20 mouse cellular contexts compared by ENCODE assay signal in the genomic region with DNA sequence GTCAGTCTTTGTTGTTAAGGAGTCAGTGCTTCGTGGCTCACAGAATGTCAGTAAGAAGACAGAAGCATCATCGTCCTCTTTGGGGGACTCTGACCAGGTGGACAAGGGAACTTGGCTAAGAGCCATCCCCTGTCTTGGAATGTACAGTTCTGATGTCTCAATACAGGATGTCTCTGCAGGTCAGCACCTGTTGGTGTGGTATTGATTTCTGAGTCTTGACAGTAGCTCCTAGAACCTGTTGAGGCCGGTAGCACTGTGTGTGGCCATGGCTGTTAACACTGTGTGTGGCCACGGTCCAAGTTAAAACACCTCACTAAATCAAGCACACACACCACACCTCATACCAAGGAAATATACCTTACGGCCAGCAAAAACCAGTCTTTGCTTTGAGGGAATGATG. TPM values are rescaled to one million over a fixed set of nuclear protein-coding genes. Genes with fewer than 3 reads are reported as not detected.
DNase-seq lines count a peak whose midpoint lies in the region; ATAC-seq and TF ChIP-seq lines count a peak whose summit lies in the region.
"Had no signal": no experiment of that assay in that cellular context is flagged by ENCODE, and none has a peak within 500 bp of the region (broad histone marks: within the 10 kb centered on the region; RNA-seq: fewer than 3 reads in every experiment).

No protein-coding gene starts in this region.

- no peak for TF ChIP-seq POLR2A in limb, embryonic 14.5 days (IDR thresholded peaks at IDR 0.05; ENCODE audit: borderline replicate concordance, extremely low read depth, insufficient read depth, insufficient read length)

- H3K4me1 ChIP-seq in intestine, postnatal 0 days (replicated peaks; ENCODE audit: control insufficient read depth, insufficient read depth, low read length) = 0 out of 2 replicates have a peak, but pooled peaks cover 4% of the 10 kb centered on the region
- 0 out of 2 replicates have a peak, but pooled peaks cover 3% of the 10 kb centered on the region for H3K4me1 ChIP-seq in intestine, embryonic 16.5 days (ENCODE audit: control insufficient read depth, insufficient read depth, low read length)
- no peaks in the 10 kb centered on the region for H3K4me1 ChIP-seq in midbrain, embryonic 12.5 days
- H3K4me1 ChIP-seq in midbrain, embryonic 10.5 days = no peaks in the 10 kb centered on the region
- H3K4me1 ChIP-seq in limb, embryonic 14.5 days (ENCODE audit: control insufficient read depth, insufficient read depth, low read length) = no peaks in the 10 kb centered on the region
- H3K4me1 ChIP-seq: embryonic facial prominence, embryonic 15.5 days; forebrain, embryonic 15.5 days; hindbrain, embryonic 15.5 days had no signal

- H3K4me2 ChIP-seq in intestine, postnatal 0 days (replicated peaks; ENCODE audit: low read depth) = no peak overlapping the region
- no peak overlapping the region for H3K4me2 ChIP-seq in intestine, embryonic 16.5 days (ENCODE audit: low read depth, low read length)
- no peak overlapping the region for H3K4me2 ChIP-seq in midbrain, embryonic 12.5 days (replicated peaks)
- no peak overlapping the region for H3K4me2 ChIP-seq in limb, embryonic 14.5 days (replicated peaks; ENCODE audit: low read depth, low read length, severe bottlenecking)
- H3K4me2 ChIP-seq: embryonic facial prominence, embryonic 15.5 days; forebrain, embryonic 15.5 days; heart, embryonic 15.5 days; hindbrain, embryonic 15.5 days had no signal

- H3K36me3 ChIP-seq in intestine, postnatal 0 days (ENCODE audit: control insufficient read depth, insufficient read depth) = peaks cover 47% of the 10 kb centered on the region
- H3K36me3 ChIP-seq in intestine, embryonic 16.5 days (ENCODE audit: control insufficient read depth, insufficient read depth, low read length) = peaks cover 13% of the 10 kb centered on the region
- H3K36me3 ChIP-seq in midbrain, embryonic 12.5 days = peaks cover 46% of the 10 kb centered on the region
- H3K36me3 ChIP-seq in midbrain, embryonic 10.5 days = peaks cover 60% of the 10 kb centered on the region
- peaks cover 73% of the 10 kb centered on the region for H3K36me3 ChIP-seq in limb, embryonic 14.5 days (ENCODE audit: control insufficient read depth, insufficient read depth, low read length)

- TF ChIP-seq CTCF in intestine, postnatal 0 days (IDR thresholded peaks at IDR 0.05; ENCODE audit: low read depth) = no peak

- no peak overlapping the region for H3K27ac ChIP-seq in intestine, postnatal 0 days (ENCODE audit: low read depth, low read length)
- H3K27ac ChIP-seq in intestine, embryonic 16.5 days (ENCODE audit: low read length) = no peak overlapping the region
- H3K27ac ChIP-seq in midbrain, embryonic 12.5 days (replicated peaks) = no peak overlapping the region
- H3K27ac ChIP-seq in midbrain, embryonic 10.5 days (replicated peaks) = no peak overlapping the region
- H3K27ac ChIP-seq in limb, embryonic 14.5 days (replicated peaks; ENCODE audit: low read depth, low read length) = no peak overlapping the region
- H3K27ac ChIP-seq: embryonic facial prominence, embryonic 15.5 days; forebrain, embryonic 15.5 days; heart, embryonic 15.5 days; hindbrain, embryonic 15.5 days had no signal

- no peaks in the 10 kb centered on the region for H3K9me3 ChIP-seq in intestine, postnatal 0 days (ENCODE audit: control insufficient read depth)
- H3K9me3 ChIP-seq in intestine, embryonic 16.5 days (ENCODE audit: control insufficient read depth, low read length) = no peaks in the 10 kb centered on the region
- H3K9me3 ChIP-seq in midbrain, embryonic 12.5 days = no peaks in the 10 kb centered on the region
- no peaks in the 10 kb centered on the region for H3K9me3 ChIP-seq in midbrain, embryonic 10.5 days (replicated peaks)
- H3K9me3 ChIP-seq in limb, embryonic 14.5 days (ENCODE audit: control insufficient read depth, low read length) = no peaks in the 10 kb centered on the region
- H3K9me3 ChIP-seq: embryonic facial prominence, embryonic 15.5 days; forebrain, embryonic 15.5 days; G1E; heart, embryonic 15.5 days; hindbrain, embryonic 15.5 days had no signal

- DNase-seq in midbrain, embryonic 10.5 days (ENCODE audit: low spot score) = no peak
- no peak for DNase-seq in limb, embryonic 14.5 days (ENCODE audit: low spot score)
- DNase-seq in kidney, adult 18-20 months = no peak
- DNase-seq: adrenal gland, postnatal 10 days; cerebellum, adult 11 months; cerebellum, adult 8-10 months; cerebellum, postnatal 14 days; embryo, embryonic 11 days; gastrocnemius, postnatal 10 days; heart, postnatal 36 days had no signal

- H3K9ac ChIP-seq in intestine, postnatal 0 days (ENCODE audit: low read depth, low read length) = no peak overlapping the region
- H3K9ac ChIP-seq in intestine, embryonic 16.5 days (ENCODE audit: low read depth, low read length) = no peak overlapping the region
- H3K9ac ChIP-seq in midbrain, embryonic 12.5 days (replicated peaks) = no peak overlapping the region
- no peak overlapping the region for H3K9ac ChIP-seq in limb, embryonic 14.5 days (ENCODE audit: low read depth, low read length, severe bottlenecking)
- H3K9ac ChIP-seq: embryonic facial prominence, embryonic 15.5 days; forebrain, embryonic 15.5 days; heart, embryonic 15.5 days; hindbrain, embryonic 15.5 days had no signal

- WGBS in intestine, postnatal 0 days = 81% methylated on average over 5 of the region's 5 CpGs
- 82% methylated on average over 5 of the region's 5 CpGs for WGBS in intestine, embryonic 16.5 days
- WGBS in midbrain, embryonic 12.5 days = 96% methylated on average over 5 of the region's 5 CpGs
- WGBS in midbrain, embryonic 10.5 days = 89% methylated on average over 5 of the region's 5 CpGs
- WGBS in limb, embryonic 14.5 days = 80% methylated on average over 5 of the region's 5 CpGs

- H3K4me3 ChIP-seq in intestine, postnatal 0 days (ENCODE audit: low read depth, low read length) = no peak overlapping the region
- H3K4me3 ChIP-seq in intestine, embryonic 16.5 days (ENCODE audit: low read length) = no peak overlapping the region
- H3K4me3 ChIP-seq in midbrain, embryonic 12.5 days = no peak overlapping the region
- H3K4me3 ChIP-seq in midbrain, embryonic 10.5 days = no peak overlapping the region
- no peak overlapping the region for H3K4me3 ChIP-seq in limb, embryonic 14.5 days (replicated peaks; ENCODE audit: low read length)
- H3K4me3 ChIP-seq: embryonic facial prominence, embryonic 15.5 days; erythroblast, embryonic 14.5 days; forebrain, embryonic 15.5 days; heart, embryonic 15.5 days; hindbrain, embryonic 15.5 days had no signal

- no peaks in the 10 kb centered on the region for H3K27me3 ChIP-seq in intestine, postnatal 0 days (replicated peaks; ENCODE audit: control insufficient read depth, insufficient read depth, low read length)
- H3K27me3 ChIP-seq in intestine, embryonic 16.5 days (replicated peaks; ENCODE audit: control insufficient read depth, insufficient read depth, low read length) = no peaks in the 10 kb centered on the region
- H3K27me3 ChIP-seq in midbrain, embryonic 12.5 days = no peaks in the 10 kb centered on the region
- H3K27me3 ChIP-seq in midbrain, embryonic 10.5 days (ENCODE audit: low read depth, poor library complexity, severe bottlenecking) = no peaks in the 10 kb centered on the region
- no peaks in the 10 kb centered on the region for H3K27me3 ChIP-seq in limb, embryonic 14.5 days (ENCODE audit: control insufficient read depth, insufficient read depth, low read length)
- H3K27me3 ChIP-seq: embryonic facial prominence, embryonic 15.5 days; forebrain, embryonic 15.5 days; heart, embryonic 15.5 days; hindbrain, embryonic 15.5 days had no signal

- ATAC-seq in intestine, postnatal 0 days = peak; percentile 52; the same call in 1 of the 2 replicates
- no peak for ATAC-seq in intestine, embryonic 16.5 days
- ATAC-seq in midbrain, embryonic 12.5 days (ENCODE audit: low FRiP score, low read depth) = 0 out of 2 replicates have a peak, but pooled peaks have one; percentile 12
- peak; percentile 30; the same call in 1 of the 2 replicates for ATAC-seq in limb, embryonic 14.5 days (ENCODE audit: low FRiP score, low read depth)
- ATAC-seq: CD4-positive, CD25-positive, alpha-beta regulatory T cell, adult 4 months; forebrain, embryonic 15.5 days had no signal

RNA-seq across cellular contexts. Expression of a gene that starts 14.1 kb away (rescaled TPM):
- 42.3 and 43.7 TPM in 2 replicates for polyA plus RNA-seq in intestine, postnatal 0 days (2015; fragmentation: Nextera tagmentation; extraction: Ambion mirVana)
- 78.8 and 81.4 TPM in 2 replicates for polyA plus RNA-seq in intestine, embryonic 16.5 days (2015; fragmentation: Nextera tagmentation; extraction: Ambion mirVana)
- 77.4 and 80.1 TPM in 2 replicates for polyA plus RNA-seq in midbrain, embryonic 12.5 days (2016; fragmentation: Nextera tagmentation; extraction: Ambion mirVana)
- 62.7 and 67.0 TPM in 2 replicates for polyA plus RNA-seq in midbrain, embryonic 10.5 days (2016; fragmentation: Nextera tagmentation; extraction: Ambion mirVana)
- polyA plus RNA-seq in limb, embryonic 14.5 days (2012; rRNA removed) = 61.3 and 62.3 TPM in 2 replicates
- 65.2 and 78.5 TPM in 2 replicates for polyA plus RNA-seq in limb, embryonic 14.5 days (2014; fragmentation: Nextera tagmentation; extraction: Ambion mirVana)

RNA-seq across cellular contexts. Expression of a gene that starts 51.8 kb away (rescaled TPM):
- polyA plus RNA-seq in intestine, postnatal 0 days (2015; fragmentation: Nextera tagmentation; extraction: Ambion mirVana) = 8.0 and 8.2 TPM in 2 replicates
- 25.4 and 28.1 TPM in 2 replicates for polyA plus RNA-seq in intestine, embryonic 16.5 days (2015; fragmentation: Nextera tagmentation; extraction: Ambion mirVana)
- polyA plus RNA-seq in midbrain, embryonic 12.5 days (2016; fragmentation: Nextera tagmentation; extraction: Ambion mirVana) = 30.4 and 32.0 TPM in 2 replicates
- polyA plus RNA-seq in midbrain, embryonic 10.5 days (2016; fragmentation: Nextera tagmentation; extraction: Ambion mirVana) = 35.5 and 38.0 TPM in 2 replicates
- polyA plus RNA-seq in limb, embryonic 14.5 days (2012; rRNA removed) = 31.3 and 34.1 TPM in 2 replicates
- 22.6 and 23.0 TPM in 2 replicates for polyA plus RNA-seq in limb, embryonic 14.5 days (2014; fragmentation: Nextera tagmentation; extraction: Ambion mirVana)
